Mouse (Mus musculus) adipocyte (in vitro differentiated cells): Measurements from ENCODE around the gene Dennd1c.
A peak's percentile ranks its signal among the peaks of the same experiment; 100 is the strongest.

Source experiments
- DNase-seq: peaks from one replicate; pipeline ENCODE4 v3.0.0-alpha.2; 2016; ENCODE audit warnings: low spot score

Dennd1c gene

GRCm38 (mm10) chr17:57047406-57047805 is 30.9 kb downstream of the Dennd1c start:
- no peak for DNase-seq

- DNase-seq: no peak
Measured at GRCm38 (mm10) chr17:57041554-57041953, 36.8 kb downstream of the Dennd1c start, which contains the start of gene Slc25a41. TSS of gene Slc25a41 (minus strand) at chr17:57041654.

DNA sequence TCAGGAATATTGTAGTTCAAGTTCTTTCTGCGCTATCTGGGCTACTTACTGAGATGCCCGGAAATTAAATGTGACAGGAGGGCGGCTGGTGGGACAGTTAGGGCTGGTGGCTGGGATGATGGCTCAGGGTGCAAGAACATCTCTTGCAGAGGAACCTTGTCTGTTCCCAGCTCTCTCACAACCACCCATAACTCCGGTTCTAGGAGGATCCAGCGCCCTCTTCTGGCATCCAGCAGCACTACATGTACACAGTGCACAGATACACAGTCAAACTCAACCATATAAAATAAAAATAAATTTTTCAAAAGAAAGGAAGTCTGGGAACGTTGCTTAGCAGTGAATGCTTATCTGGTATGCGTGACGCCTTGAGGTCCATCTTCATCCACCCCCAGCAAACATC is 39.3 kb downstream of the Dennd1c start:
- no peak for DNase-seq

- no peak for DNase-seq
Measured at GRCm38 (mm10) chr17:57032854-57033253, 45.5 kb downstream of the Dennd1c start.

- DNase-seq: peak; percentile 100
Measured at GRCm38 (mm10) chr17:57031661-57032420, 46.5 kb downstream of the Dennd1c start.

DNA sequence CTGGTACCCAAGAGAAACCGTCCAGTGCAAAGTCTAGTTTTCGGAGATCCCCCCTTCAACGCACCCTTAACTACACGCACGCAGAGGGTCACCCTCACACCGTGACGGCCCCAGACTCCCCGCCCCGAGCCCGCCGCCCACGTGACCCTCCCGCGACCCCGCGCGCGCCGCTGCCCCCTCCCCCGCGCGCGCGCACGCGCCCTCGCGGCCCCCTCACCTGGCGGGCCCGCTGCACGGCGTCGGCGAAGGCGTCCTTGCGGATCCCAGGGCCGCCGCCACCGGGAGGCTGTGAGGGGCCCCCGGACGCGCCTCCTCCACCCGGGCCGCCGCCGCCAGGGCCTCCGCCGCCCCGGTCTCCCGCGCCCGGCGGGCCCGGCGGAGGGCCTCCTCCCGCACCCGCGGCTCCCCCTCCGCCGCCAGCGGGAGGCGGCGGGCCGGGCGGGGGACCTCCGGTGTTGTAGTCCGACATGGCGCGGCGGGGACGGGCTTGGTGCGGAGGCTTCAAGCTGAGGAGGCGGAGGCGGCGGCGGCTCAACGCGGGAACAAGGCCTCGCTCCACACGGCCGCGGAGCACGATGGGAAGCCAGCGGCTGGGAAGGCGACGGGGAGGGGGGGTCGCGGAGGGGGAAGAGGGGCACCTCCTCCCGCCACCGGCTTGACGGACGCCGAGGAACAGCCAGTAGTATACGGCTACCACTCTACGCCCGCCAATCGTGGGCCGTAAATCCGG is 47.2 kb downstream of the Dennd1c start, which contains the start of gene Khsrp:
TSS of gene Khsrp (minus strand) at position 592 of the 730 bp plus-strand sequence.
- no peak for DNase-seq

- peak; percentile 62 for DNase-seq
Measured at GRCm38 (mm10) chr17:57029691-57030090, 48.6 kb downstream of the Dennd1c start.

GRCm38 (mm10) chr17:57027471-57027870 is 50.8 kb downstream of the Dennd1c start:
- no peak for DNase-seq

DNA sequence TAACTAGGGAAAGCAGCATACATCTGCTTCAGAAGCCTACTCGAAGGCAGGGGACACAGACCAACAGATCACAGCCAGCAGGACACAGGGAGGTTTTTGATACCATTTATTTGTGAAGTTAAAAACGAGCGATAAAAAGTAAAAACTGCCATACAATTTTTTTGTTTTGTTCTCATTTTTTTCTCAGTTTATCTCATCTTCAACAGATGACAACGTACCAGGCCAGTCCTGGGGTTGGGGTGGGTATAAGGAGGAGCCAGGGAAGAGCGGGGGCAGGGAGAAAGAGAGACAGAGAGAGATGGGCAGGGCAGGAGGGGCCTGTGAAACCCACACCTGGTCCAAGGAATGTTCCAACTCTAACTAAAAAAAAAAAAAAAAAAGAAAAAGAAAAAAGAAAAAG is 57.4 kb downstream of the Dennd1c start:
- no peak for DNase-seq

DNA sequence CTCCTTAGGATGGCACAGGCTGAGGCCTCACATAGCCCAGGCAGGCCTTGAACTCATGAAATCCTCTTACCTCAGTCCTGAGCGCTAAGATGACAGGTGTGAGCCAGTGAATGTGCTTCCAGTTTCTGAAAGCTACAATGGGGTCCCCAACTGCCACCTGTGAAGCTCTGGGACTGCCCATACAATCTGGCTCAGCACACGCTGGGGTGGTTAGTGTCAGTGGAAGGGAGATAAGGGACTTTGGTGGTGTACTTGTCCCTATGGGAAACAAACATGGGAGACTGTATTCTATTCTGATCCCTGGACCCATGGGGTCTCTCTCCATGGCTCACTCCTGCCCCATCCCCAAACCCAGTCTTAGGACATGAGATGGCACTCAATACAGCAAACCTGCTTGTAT is 58.6 kb downstream of the Dennd1c start:
- no peak for DNase-seq
